Mouse (Mus musculus) erythroblast, embryonic 14.5 days (primary cell): Measurements from ENCODE around the gene Ackr3. TPM values are rescaled to one million over a fixed set of nuclear protein-coding genes. Genes with fewer than 3 reads are reported as not detected.

ENCODE experiments used
- H3K27me3 ChIP-seq: 2 replicates; pipeline ENCODE4 v1.6.1; 2012; ENCODE audit warnings: inconsistent platforms; ENCODE audit not compliant: control insufficient read depth
- H3K36me3 ChIP-seq: 2 replicates; pipeline ENCODE4 v1.6.1; 2012; ENCODE audit warnings: mild to moderate bottlenecking, inconsistent platforms; ENCODE audit not compliant: control insufficient read depth
- H3K4me1 ChIP-seq: 2 replicates; pipeline ENCODE4 v1.6.1; 2012; ENCODE audit warnings: inconsistent platforms; ENCODE audit not compliant: control insufficient read depth
- H3K4me3 ChIP-seq: replicated peaks from 2 replicates; pipeline ENCODE3; 2012; ENCODE audit warnings: moderate library complexity, mild to moderate bottlenecking, inconsistent platforms
- H3K9me3 ChIP-seq: 2 replicates; pipeline ENCODE4 v1.6.1; 2012; ENCODE audit warnings: low read length, inconsistent platforms, mixed read lengths; ENCODE audit not compliant: control insufficient read depth
- GATA1 ChIP-seq: IDR thresholded peaks from 2 replicates; pipeline ENCODE4 v1.6.1; 2012; ENCODE audit warnings: low read length, inconsistent platforms, mixed read lengths
- TAL1 ChIP-seq: IDR thresholded peaks from 3 replicates; pipeline ENCODE4 v1.6.1; 2012; ENCODE audit warnings: low read length, inconsistent platforms, mixed read lengths
- polyA plus RNA-seq: library from polyadenylated mRNA; stranded (reverse); fragments of >175 nt; gene quantifications from 2 replicates; pipeline ENCODE4 v1.2.3, GENCODE M21; 2012

The Ackr3 gene
- polyA plus RNA-seq, 1 experiment: not detected

DNA sequence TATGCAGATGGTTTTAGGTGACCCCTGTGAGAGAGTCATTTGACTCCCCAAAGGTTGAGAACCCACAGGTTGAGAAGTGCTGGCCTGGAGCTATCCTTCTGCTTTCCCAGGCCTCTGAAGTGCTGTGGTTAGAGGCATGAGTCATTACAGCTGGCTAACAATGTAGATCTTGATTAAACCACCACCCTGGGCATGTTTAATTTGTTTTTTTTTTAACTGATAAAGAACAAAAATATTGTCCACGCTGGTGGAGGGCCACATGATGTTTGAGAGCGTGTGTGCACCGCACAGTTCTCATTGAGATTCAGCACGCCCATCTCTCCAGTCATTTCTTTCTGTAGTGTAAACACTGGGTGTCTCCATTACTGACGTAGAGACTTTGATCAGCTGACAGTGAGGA, 25.8 kb upstream of the Ackr3 start:
- no peak for TF ChIP-seq TAL1
- no peak for TF ChIP-seq GATA1
- Histone ChIP-seq H3K27me3 (no peaks in the 10 kb centered on the region; the same call in 1 of the 2 replicates), H3K4me1 (no peaks in the 10 kb centered on the region), H3K4me3 (no peak overlapping the region), H3K9me3 (no peaks in the 10 kb centered on the region), H3K36me3 (no peaks in the 10 kb centered on the region)

DNA sequence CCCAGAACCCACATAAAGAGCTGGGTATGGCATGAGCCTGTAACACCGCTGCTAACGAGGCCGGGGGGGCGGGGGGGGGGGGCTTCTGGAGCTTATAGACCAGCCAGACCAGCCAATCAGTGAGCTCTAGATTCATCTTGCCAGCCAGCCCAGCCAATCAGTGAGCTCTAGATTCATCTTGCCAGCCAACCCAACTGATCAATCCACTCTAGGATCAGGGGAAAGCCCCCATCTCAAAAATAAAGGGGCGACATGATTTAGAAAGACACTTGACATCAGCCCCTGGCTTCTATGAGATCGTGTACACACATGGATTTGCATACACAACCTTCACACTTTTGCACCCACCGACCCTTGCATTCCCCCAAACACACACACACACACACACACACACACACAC, 23.3 kb upstream of the Ackr3 start:
- TF ChIP-seq GATA1: no peak
- no peak for TF ChIP-seq TAL1
- H3K9me3 ChIP-seq: no peaks in the 10 kb centered on the region
- no peaks in the 10 kb centered on the region for H3K36me3 ChIP-seq
- no peaks in the 10 kb centered on the region for H3K4me1 ChIP-seq
- H3K4me3 ChIP-seq: no peak overlapping the region
- no peaks in the 10 kb centered on the region; the same call in 1 of the 2 replicates for H3K27me3 ChIP-seq

DNA sequence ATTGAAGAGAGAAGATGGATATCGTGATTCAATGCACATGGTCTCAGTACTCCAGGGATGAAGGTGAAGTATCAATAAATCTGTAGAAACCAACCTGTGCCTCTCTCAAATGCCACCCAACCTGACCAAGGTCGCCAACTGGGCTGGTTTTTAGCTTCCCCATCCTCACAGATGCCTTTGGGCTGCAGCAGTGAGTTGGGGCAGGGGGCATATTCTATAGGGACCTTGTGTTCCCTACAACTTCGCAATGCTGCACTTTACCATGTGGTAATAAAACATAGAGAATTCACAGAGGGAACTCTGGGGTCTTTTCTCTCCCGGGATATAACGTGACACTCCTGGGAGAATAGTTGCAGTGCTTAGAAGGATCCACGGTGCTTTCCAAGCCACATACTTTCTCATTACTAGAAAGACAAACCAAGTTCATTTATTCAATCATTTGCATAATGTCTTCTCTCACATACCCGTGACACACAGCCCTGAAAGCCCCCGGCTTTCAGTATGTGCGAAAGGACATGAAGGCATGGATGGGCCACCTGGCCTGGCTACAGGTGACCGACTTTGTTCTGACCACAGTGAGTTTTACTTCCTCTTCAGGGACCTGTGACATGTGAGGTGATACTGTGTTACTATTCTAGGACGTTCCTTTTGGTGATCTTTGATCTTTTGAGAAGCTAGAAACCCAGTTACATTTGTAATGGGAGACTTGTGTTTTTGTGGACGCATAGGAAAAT, 22.6 kb upstream of the Ackr3 start:
- H3K4me3 ChIP-seq: no peak overlapping the region
- no peaks in the 10 kb centered on the region for H3K9me3 ChIP-seq
- TF ChIP-seq TAL1 (no peak), GATA1 (no peak)
- H3K27me3 ChIP-seq: no peaks in the 10 kb centered on the region; the same call in 1 of the 2 replicates
- H3K36me3 ChIP-seq: no peaks in the 10 kb centered on the region
- H3K4me1 ChIP-seq: no peaks in the 10 kb centered on the region

DNA sequence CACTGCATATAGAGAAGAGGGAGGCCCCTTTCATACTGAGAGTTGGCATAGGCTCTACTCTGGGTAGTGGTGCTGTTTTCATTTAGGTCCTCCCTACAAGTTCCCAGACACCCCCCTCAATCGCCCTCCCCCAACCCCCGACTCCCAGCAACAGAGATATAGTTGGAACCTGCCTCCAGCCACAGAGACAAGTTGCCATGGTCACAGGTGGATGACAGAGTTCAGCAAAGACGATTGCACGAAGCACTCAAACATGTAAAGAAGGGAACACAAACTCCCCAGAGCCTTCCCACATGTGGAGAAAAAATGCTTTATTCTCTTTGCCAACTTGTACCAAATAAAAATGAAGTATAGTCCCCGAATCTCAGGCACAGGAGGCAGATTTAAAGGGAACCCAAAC, 21.3 kb upstream of the Ackr3 start:
- TF ChIP-seq TAL1 (no peak), GATA1 (no peak)
- Histone ChIP-seq H3K4me3 (no peak overlapping the region), H3K27me3 (no peaks in the 10 kb centered on the region; the same call in 1 of the 2 replicates), H3K9me3 (no peaks in the 10 kb centered on the region), H3K4me1 (no peaks in the 10 kb centered on the region), H3K36me3 (no peaks in the 10 kb centered on the region)

DNA sequence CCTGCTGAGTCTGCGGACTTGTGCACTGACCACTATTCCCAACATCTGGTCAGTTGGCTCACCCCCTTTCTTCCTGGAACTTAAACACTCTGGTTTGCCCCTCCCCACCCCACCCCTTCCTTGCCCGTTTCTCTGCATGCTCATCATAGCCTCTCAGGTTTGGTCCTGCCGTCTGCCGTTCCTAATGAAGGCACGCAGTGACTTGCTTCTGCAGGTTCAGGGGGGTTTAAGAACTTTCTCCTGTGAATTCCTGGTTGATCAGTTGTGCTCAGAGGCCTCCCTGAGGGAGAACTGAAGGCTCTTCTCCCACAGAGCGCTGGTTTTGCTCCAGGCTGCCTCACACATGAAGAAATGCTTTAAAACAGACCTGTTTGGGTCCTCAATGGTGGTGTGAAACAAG, 20.2 kb upstream of the Ackr3 start:
- Histone ChIP-seq H3K4me1 (no peaks in the 10 kb centered on the region), H3K27me3 (no peaks in the 10 kb centered on the region; the same call in 1 of the 2 replicates), H3K36me3 (no peaks in the 10 kb centered on the region), H3K9me3 (no peaks in the 10 kb centered on the region), H3K4me3 (no peak overlapping the region)
- TF ChIP-seq TAL1: no peak
- no peak for TF ChIP-seq GATA1

DNA sequence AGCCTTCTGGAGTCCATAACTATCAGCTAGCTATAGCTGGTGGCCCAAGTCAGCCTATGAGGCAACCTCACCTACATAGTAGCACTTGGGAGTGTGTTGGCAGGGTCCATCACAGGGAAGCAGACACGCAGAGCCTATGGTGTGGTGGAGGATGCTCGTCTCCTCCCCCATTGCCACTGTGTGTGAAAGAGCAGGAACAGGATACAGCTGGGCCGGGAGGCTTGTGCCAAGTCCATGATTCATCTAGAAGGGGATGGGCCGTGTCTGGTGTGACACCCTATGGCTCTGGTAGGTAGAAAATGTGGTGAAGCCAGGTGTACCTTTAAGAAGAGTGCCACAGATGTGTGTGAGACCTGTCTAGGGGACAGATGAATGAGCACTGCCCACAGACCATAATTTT, 17.6 kb upstream of the Ackr3 start:
- TF ChIP-seq TAL1 (no peak), GATA1 (no peak)
- H3K9me3 ChIP-seq: no peaks in the 10 kb centered on the region
- H3K4me1 ChIP-seq: peaks cover 4% of the 10 kb centered on the region
- no peaks in the 10 kb centered on the region for H3K36me3 ChIP-seq
- H3K4me3 ChIP-seq: no peak overlapping the region
- H3K27me3 ChIP-seq: no peaks in the 10 kb centered on the region; the same call in 1 of the 2 replicates

DNA sequence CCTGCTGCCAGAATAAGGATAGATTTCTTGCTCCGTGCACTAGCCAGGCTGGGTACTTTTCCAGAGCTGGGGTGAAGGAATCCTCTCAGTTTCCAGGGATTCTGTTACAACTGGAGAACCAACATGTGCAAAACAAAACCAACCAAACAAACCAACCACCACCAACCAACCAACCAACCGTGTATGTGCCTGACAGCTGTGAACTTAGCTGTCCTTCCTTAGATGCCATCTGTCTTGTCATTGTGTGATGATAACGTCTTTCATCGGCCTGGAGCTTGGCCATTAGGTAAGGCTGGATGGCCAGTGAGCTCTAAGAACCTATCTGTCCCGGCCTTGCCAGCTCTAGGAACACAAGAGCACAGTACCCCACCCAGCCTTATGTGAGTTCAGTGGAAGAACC, 16.9 kb upstream of the Ackr3 start:
- Histone ChIP-seq H3K27me3 (no peaks in the 10 kb centered on the region; the same call in 1 of the 2 replicates), H3K4me1 (peaks cover 4% of the 10 kb centered on the region), H3K9me3 (no peaks in the 10 kb centered on the region), H3K4me3 (no peak overlapping the region), H3K36me3 (no peaks in the 10 kb centered on the region)
- no peak for TF ChIP-seq GATA1
- no peak for TF ChIP-seq TAL1

DNA sequence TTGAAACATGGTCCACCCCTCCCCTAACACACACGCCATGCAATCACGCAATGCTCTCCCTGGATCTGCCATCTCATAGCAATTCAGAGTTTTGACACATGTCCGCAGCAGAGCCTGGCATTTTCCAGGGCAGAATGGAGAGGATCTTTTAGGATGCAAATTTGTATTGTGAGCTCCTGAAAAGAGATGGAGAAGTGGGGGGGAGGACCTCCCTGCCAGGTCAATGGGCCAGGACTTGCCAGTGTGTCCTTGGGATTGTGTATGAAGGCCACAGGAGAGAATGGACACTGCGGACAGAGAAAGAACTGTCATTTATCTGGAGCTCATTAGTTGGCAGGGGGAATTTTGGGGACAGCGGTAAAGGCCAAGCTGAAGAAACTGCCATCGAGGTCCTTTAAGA, 14.7 kb upstream of the Ackr3 start:
- Histone ChIP-seq H3K9me3 (no peaks in the 10 kb centered on the region), H3K4me3 (no peak overlapping the region), H3K4me1 (peaks cover 4% of the 10 kb centered on the region), H3K36me3 (no peaks in the 10 kb centered on the region), H3K27me3 (no peaks in the 10 kb centered on the region)
- TF ChIP-seq TAL1: no peak
- TF ChIP-seq GATA1: no peak

DNA sequence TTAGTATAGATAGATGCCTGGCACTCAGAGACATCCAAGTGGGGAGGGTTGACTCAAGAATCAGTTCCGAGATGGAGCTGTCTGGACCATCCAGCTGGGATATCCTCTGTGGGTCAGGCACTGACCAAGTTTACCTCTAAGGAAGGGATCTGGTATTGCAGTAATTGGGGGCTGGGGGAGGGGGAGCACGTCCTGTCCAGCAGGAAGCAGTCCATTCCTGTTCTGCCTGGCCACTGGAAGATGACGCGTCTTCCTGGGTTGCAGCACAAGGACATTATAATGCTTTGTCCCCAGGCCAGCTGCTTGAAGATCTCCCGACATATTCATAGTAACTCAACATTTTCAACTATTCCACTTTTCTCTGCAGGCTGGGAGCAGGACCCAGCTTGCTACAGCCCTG, 2.5 kb upstream of the Ackr3 start:
- H3K36me3 ChIP-seq: no peaks in the 10 kb centered on the region
- no peaks in the 10 kb centered on the region for H3K4me1 ChIP-seq
- H3K9me3 ChIP-seq: no peaks in the 10 kb centered on the region
- H3K27me3 ChIP-seq: peaks cover 60% of the 10 kb centered on the region
- no peak overlapping the region for H3K4me3 ChIP-seq
- TF ChIP-seq TAL1 (no peak), GATA1 (no peak)

DNA sequence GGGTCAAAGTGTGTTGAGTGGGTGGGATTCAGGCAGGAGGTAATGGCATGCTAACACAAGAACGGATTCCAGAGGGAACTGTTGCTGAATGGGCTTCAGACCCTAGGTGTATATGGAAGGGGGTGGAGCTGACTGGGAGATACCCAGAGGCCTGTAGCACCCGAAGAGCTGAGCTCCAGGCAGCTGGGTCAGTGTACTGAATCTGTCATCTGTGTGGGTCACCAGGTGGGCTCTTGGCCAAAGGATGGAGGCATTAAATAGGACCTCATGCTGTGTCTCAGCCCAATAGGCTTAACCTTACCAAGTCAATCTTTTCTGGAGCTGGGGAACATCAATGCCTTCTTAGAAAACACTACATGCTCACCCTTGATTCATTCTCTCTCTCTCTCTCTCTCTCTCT, 2.1 kb upstream of the Ackr3 start:
- Histone ChIP-seq H3K4me3 (no peak overlapping the region), H3K36me3 (no peaks in the 10 kb centered on the region), H3K4me1 (no peaks in the 10 kb centered on the region), H3K27me3 (peaks cover 64% of the 10 kb centered on the region), H3K9me3 (no peaks in the 10 kb centered on the region)
- no peak for TF ChIP-seq TAL1
- no peak for TF ChIP-seq GATA1
